Mouse (Mus musculus): ENCODE results near the gene Lfng. TPM values are rescaled to one million over a fixed set of nuclear protein-coding genes. Genes with fewer than 3 reads are reported as not detected.

Gene Lfng
- total RNA-seq, 2 experiments from 2014 or later = 4.8 to 15.2 TPM

GRCm38 (mm10) chr5:140589082-140589774 is 17.9 kb upstream of the Lfng start:
- no peak for ATAC-seq (replicated peaks; ENCODE audit: poor library complexity)

- ATAC-seq (replicated peaks; ENCODE audit: poor library complexity) = no peak
Observed at GRCm38 (mm10) chr5:140594846-140595245, 12.3 kb upstream of the Lfng start.

- peak; percentile 38 for ATAC-seq (replicated peaks; ENCODE audit: poor library complexity)
Observed at GRCm38 (mm10) chr5:140596426-140596825, 10.7 kb upstream of the Lfng start.

GRCm38 (mm10) chr5:140596927-140597588 is 10.1 kb upstream of the Lfng start:
- ATAC-seq (replicated peaks; ENCODE audit: poor library complexity) = peak; percentile 73

- no peak for ATAC-seq (replicated peaks; ENCODE audit: poor library complexity)
Observed at GRCm38 (mm10) chr5:140597787-140598186, 9.3 kb upstream of the Lfng start.

- no peak for ATAC-seq (replicated peaks; ENCODE audit: poor library complexity)
Observed at GRCm38 (mm10) chr5:140599939-140600338, 7.2 kb upstream of the Lfng start.

- ATAC-seq (replicated peaks; ENCODE audit: poor library complexity) = no peak
Observed at GRCm38 (mm10) chr5:140601712-140602111, 5.4 kb upstream of the Lfng start.

GRCm38 (mm10) chr5:140602540-140602939 is 4.6 kb upstream of the Lfng start:
- no peak for ATAC-seq (replicated peaks; ENCODE audit: poor library complexity)

- ATAC-seq (replicated peaks; ENCODE audit: poor library complexity) = no peak
Observed at GRCm38 (mm10) chr5:140604386-140604785, 2.7 kb upstream of the Lfng start.

- ATAC-seq (replicated peaks; ENCODE audit: poor library complexity) = no peak
Observed at GRCm38 (mm10) chr5:140605228-140605627, 1.9 kb upstream of the Lfng start.

GRCm38 (mm10) chr5:140606386-140606785 is 734 bp upstream of the Lfng start:
- ATAC-seq (replicated peaks; ENCODE audit: poor library complexity) = no peak

GRCm38 (mm10) chr5:140607836-140608633 is 915 bp downstream of the Lfng start:
- peak; percentile 8; the same call in 1 of the 2 replicates for ATAC-seq (replicated peaks; ENCODE audit: poor library complexity)

- ATAC-seq (replicated peaks; ENCODE audit: poor library complexity) = no peak
Observed at GRCm38 (mm10) chr5:140608634-140609015, 1.5 kb downstream of the Lfng start.

GRCm38 (mm10) chr5:140609511-140610272 is 2.6 kb downstream of the Lfng start:
- 0 out of 2 replicates have a peak, but pooled peaks have one; percentile 5 for ATAC-seq (replicated peaks; ENCODE audit: poor library complexity)

- 0 out of 2 replicates have a peak, but pooled peaks have one; percentile 2 for ATAC-seq (replicated peaks; ENCODE audit: poor library complexity)
Observed at GRCm38 (mm10) chr5:140610273-140611011, 3.3 kb downstream of the Lfng start.

GRCm38 (mm10) chr5:140611021-140611583 is 4.0 kb downstream of the Lfng start:
- ATAC-seq (replicated peaks; ENCODE audit: poor library complexity) = no peak

GRCm38 (mm10) chr5:140611611-140612185 is 4.6 kb downstream of the Lfng start:
- no peak for ATAC-seq (replicated peaks; ENCODE audit: poor library complexity)

- no peak for ATAC-seq (replicated peaks; ENCODE audit: poor library complexity)
Observed at GRCm38 (mm10) chr5:140612191-140612590, 5.1 kb downstream of the Lfng start.

GRCm38 (mm10) chr5:140614141-140614540 is 7.0 kb downstream of the Lfng start:
- ATAC-seq (replicated peaks; ENCODE audit: poor library complexity) = no peak
